Mouse (Mus musculus): ENCODE measurements around the gene Shank2.

GRCm38 (mm10) chr7:144031611-144032010, 29.9 kb downstream of the Shank2 start:
- TF ChIP-seq EP300 (IDR thresholded peaks at IDR 0.05; ENCODE audit: insufficient read depth, low read depth, low read length) = no peak
- TF ChIP-seq CTCF (IDR thresholded peaks at IDR 0.05) = no peak

Measured in heart, adult 2 months (tissue).